Mouse (Mus musculus): ENCODE data around the gene Bola2. TPM values are rescaled to one million over a fixed set of nuclear protein-coding genes. Genes with fewer than 3 reads are reported as not detected.
"Not testable (repeated sequence)": the region's sequence is repeated elsewhere in the genome, so short reads cannot be mapped to it uniquely, and the experiment has no call there.

Bola2 gene
- polyA plus RNA-seq, 1 experiment from 2014 or later, result 123 TPM

GRCm38 (mm10) chr7:126725077-126725476, 29.9 kb downstream of the Bola2 start:
- ATAC-seq (ENCODE audit: insufficient read depth), result no peak
- Histone ChIP-seq H3K36me3 (ENCODE audit: insufficient read depth) (no peaks in the 10 kb centered on the region), H3K9ac (no peak overlapping the region), H3K4me1 (ENCODE audit: insufficient read depth) (no peaks in the 10 kb centered on the region), H3K27me3 (ENCODE audit: insufficient read depth, low read length) (no peaks in the 10 kb centered on the region), H3K4me2 (no peak overlapping the region), H3K9me3 (ENCODE audit: low read depth, low read length) (no peaks in the 10 kb centered on the region), H3K4me3 (ENCODE audit: low read depth, low read length) (no peak overlapping the region), H3K27ac (ENCODE audit: low read depth) (no peak overlapping the region)
- 71% methylated on average over 3 of the region's 3 CpGs for WGBS
- DNase-seq, result no peak
- TF ChIP-seq CTCF (IDR thresholded peaks at IDR 0.05; ENCODE audit: low read depth), result no peak

GRCm38 (mm10) chr7:126725667-126726066, 30.5 kb downstream of the Bola2 start:
- Histone ChIP-seq H3K9me3 (ENCODE audit: low read depth, low read length) (no peaks in the 10 kb centered on the region), H3K4me1 (ENCODE audit: insufficient read depth) (no peaks in the 10 kb centered on the region), H3K27me3 (ENCODE audit: insufficient read depth, low read length) (no peaks in the 10 kb centered on the region), H3K9ac (no peak overlapping the region), H3K27ac (ENCODE audit: low read depth) (no peak overlapping the region), H3K36me3 (ENCODE audit: insufficient read depth) (no peaks in the 10 kb centered on the region), H3K4me2 (no peak overlapping the region), H3K4me3 (ENCODE audit: low read depth, low read length) (no peak overlapping the region)
- ATAC-seq (ENCODE audit: insufficient read depth), result no peak
- no peak for TF ChIP-seq CTCF (IDR thresholded peaks at IDR 0.05; ENCODE audit: low read depth)
- DNase-seq, result no peak
- 76% methylated on average over 5 of the region's 5 CpGs for WGBS

GRCm38 (mm10) chr7:126730256-126730789, 35.1 kb downstream of the Bola2 start:
- not testable (repeated sequence) for H3K27me3 ChIP-seq (ENCODE audit: insufficient read depth, low read length); H3K9ac ChIP-seq; H3K4me1 ChIP-seq (ENCODE audit: insufficient read depth); H3K27ac ChIP-seq (ENCODE audit: low read depth); H3K36me3 ChIP-seq (ENCODE audit: insufficient read depth); H3K4me2 ChIP-seq; H3K9me3 ChIP-seq (ENCODE audit: low read depth, low read length); H3K4me3 ChIP-seq (ENCODE audit: low read depth, low read length)
- DNase-seq (peak; percentile 84), ATAC-seq (ENCODE audit: insufficient read depth) (peak; percentile 79)
- 52% methylated on average over 4 of the region's 4 CpGs for WGBS

- no peak overlapping the region for H3K4me3 ChIP-seq (ENCODE audit: low read depth, low read length)
- 65% methylated on average over 8 of the region's 8 CpGs for WGBS
- no peaks in the 10 kb centered on the region for H3K36me3 ChIP-seq (ENCODE audit: insufficient read depth)
- no peaks in the 10 kb centered on the region for H3K27me3 ChIP-seq (ENCODE audit: insufficient read depth, low read length)
- no peak for TF ChIP-seq CTCF (IDR thresholded peaks at IDR 0.05; ENCODE audit: low read depth)
- H3K4me1 ChIP-seq (ENCODE audit: insufficient read depth), result no peaks in the 10 kb centered on the region
- H3K4me2 ChIP-seq, result no peak overlapping the region
- DNase-seq, result no peak
- no peak overlapping the region for H3K9ac ChIP-seq
- H3K27ac ChIP-seq (ENCODE audit: low read depth), result no peak overlapping the region
- no peaks in the 10 kb centered on the region for H3K9me3 ChIP-seq (ENCODE audit: low read depth, low read length)
- no peak for ATAC-seq (ENCODE audit: insufficient read depth)
Measured at GRCm38 (mm10) chr7:126736122-126736521, 40.9 kb downstream of the Bola2 start.

GRCm38 (mm10) chr7:126739551-126739950, 44.4 kb downstream of the Bola2 start:
- H3K27me3 ChIP-seq (ENCODE audit: insufficient read depth, low read length), result no peaks in the 10 kb centered on the region
- no peaks in the 10 kb centered on the region for H3K4me1 ChIP-seq (ENCODE audit: insufficient read depth)
- no peak for ATAC-seq (ENCODE audit: insufficient read depth)
- no peak overlapping the region; the same call in 1 of the 2 replicates for H3K9ac ChIP-seq
- no peak for TF ChIP-seq CTCF (IDR thresholded peaks at IDR 0.05; ENCODE audit: low read depth)
- no peaks in the 10 kb centered on the region for H3K9me3 ChIP-seq (ENCODE audit: low read depth, low read length)
- WGBS, result 81% methylated on average over 17 of the region's 17 CpGs
- no peak overlapping the region for H3K27ac ChIP-seq (ENCODE audit: low read depth)
- no peak overlapping the region for H3K4me3 ChIP-seq (ENCODE audit: low read depth, low read length)
- H3K4me2 ChIP-seq, result no peak overlapping the region
- DNase-seq, result no peak
- H3K36me3 ChIP-seq (ENCODE audit: insufficient read depth), result no peaks in the 10 kb centered on the region

GRCm38 (mm10) chr7:126740132-126740735, 45.0 kb downstream of the Bola2 start:
- H3K4me1 ChIP-seq (ENCODE audit: insufficient read depth), result no peaks in the 10 kb centered on the region
- WGBS, result 73% methylated on average over 13 of the region's 13 CpGs
- no peak overlapping the region for H3K4me2 ChIP-seq
- no peak overlapping the region for H3K9ac ChIP-seq
- no peak for DNase-seq
- H3K27ac ChIP-seq (ENCODE audit: low read depth), result no peak overlapping the region
- no peak for TF ChIP-seq CTCF (IDR thresholded peaks at IDR 0.05; ENCODE audit: low read depth)
- no peaks in the 10 kb centered on the region for H3K36me3 ChIP-seq (ENCODE audit: insufficient read depth)
- H3K4me3 ChIP-seq (ENCODE audit: low read depth, low read length), result no peak overlapping the region
- H3K9me3 ChIP-seq (ENCODE audit: low read depth, low read length), result no peaks in the 10 kb centered on the region
- H3K27me3 ChIP-seq (ENCODE audit: insufficient read depth, low read length), result no peaks in the 10 kb centered on the region
- ATAC-seq (ENCODE audit: insufficient read depth), result no peak

- no peaks in the 10 kb centered on the region for H3K27me3 ChIP-seq (ENCODE audit: insufficient read depth, low read length)
- 75% methylated on average over 5 of the region's 5 CpGs for WGBS
- no peaks in the 10 kb centered on the region for H3K36me3 ChIP-seq (ENCODE audit: insufficient read depth)
- no peak overlapping the region for H3K4me2 ChIP-seq
- TF ChIP-seq CTCF (IDR thresholded peaks at IDR 0.05; ENCODE audit: low read depth), result no peak
- ATAC-seq (ENCODE audit: insufficient read depth) (no peak), DNase-seq (no peak)
- H3K4me1 ChIP-seq (ENCODE audit: insufficient read depth), result no peaks in the 10 kb centered on the region
- no peaks in the 10 kb centered on the region for H3K9me3 ChIP-seq (ENCODE audit: low read depth, low read length)
- H3K4me3 ChIP-seq (ENCODE audit: low read depth, low read length), result no peak overlapping the region
- H3K9ac ChIP-seq, result no peak overlapping the region
- no peak overlapping the region for H3K27ac ChIP-seq (ENCODE audit: low read depth)
Measured at GRCm38 (mm10) chr7:126740977-126741376, 45.8 kb downstream of the Bola2 start.

All from lung, embryonic 14.5 days (tissue).